Mouse (Mus musculus) stomach, embryonic 16.5 days (tissue): ENCODE data around the gene A930033H14Rik. TPM values are rescaled to one million over a fixed set of nuclear protein-coding genes. Genes with fewer than 3 reads are reported as not detected.

Experiments
- ATAC-seq: fragments of 200-750 bp; cut with Nextera tagmentation; 2 replicates; pipeline ENCODE4 v1.8.0; 2017; ENCODE audit warnings: moderate number of reproducible peaks, moderate TSS enrichment; ENCODE audit not compliant: insufficient read depth, low FRiP score
- H3K27ac ChIP-seq: fragments of 300-500 bp; sonication (generic); 2 replicates; pipeline ENCODE4 v1.5.1; 2014; ENCODE audit warnings: low read length
- H3K27me3 ChIP-seq: fragments of 300-500 bp; sonication (generic); 2 replicates; pipeline ENCODE4 v1.6.1; 2014; ENCODE audit warnings: low read length, control low read depth, mixed read lengths; ENCODE audit not compliant: control insufficient read depth, insufficient read depth
- H3K36me3 ChIP-seq: fragments of 300-500 bp; sonication (generic); 2 replicates; pipeline ENCODE4 v1.6.1; 2014; ENCODE audit warnings: low read length; ENCODE audit not compliant: control insufficient read depth, insufficient read depth
- H3K4me1 ChIP-seq: fragments of 300-500 bp; sonication (generic); 2 replicates; pipeline ENCODE4 v1.6.1; 2014; ENCODE audit warnings: low read length, control low read depth, mixed read lengths; ENCODE audit not compliant: control insufficient read depth, insufficient read depth
- H3K4me2 ChIP-seq: fragments of 300-500 bp; sonication (generic); 2 replicates; pipeline ENCODE4 v1.6.1; 2014; ENCODE audit warnings: low read depth, low read length, mixed read lengths
- H3K4me3 ChIP-seq: fragments of 300-500 bp; sonication (generic); replicated peaks from 2 replicates; pipeline ENCODE4 v1.5.1; 2014; ENCODE audit warnings: mild to moderate bottlenecking, low read length
- H3K9ac ChIP-seq: fragments of 300-500 bp; sonication (generic); 2 replicates; pipeline ENCODE4 v1.6.1; 2014; ENCODE audit warnings: low read length
- H3K9me3 ChIP-seq: fragments of 300-500 bp; sonication (generic); replicated peaks from 2 replicates; pipeline ENCODE4 v1.6.1; 2016; ENCODE audit warnings: low read length, control low read depth; ENCODE audit not compliant: control insufficient read depth
- WGBS: fragments of 180-500 bp; shearing (Covaris S2); extraction: QIAGEN DNeasy Blood & Tissue Kit; methylation state at CpG from one replicate; pipeline ENCODE4 v1.1.7; 2014; 5-methylcytosine and 5-hydroxymethylcytosine counted together
- polyA plus RNA-seq: library from polyadenylated mRNA; unstranded; fragments of >200 nt; fragmentation: Nextera tagmentation; extraction: Ambion mirVana; gene quantifications from 2 replicates; pipeline ENCODE4 v1.2.1, GENCODE M21; 2015

The A930033H14Rik gene
- polyA plus RNA-seq, 1 experiment from 2014 or later = 2.0 TPM

GRCm38 (mm10) chr10:69210006-69210405 is 2.9 kb downstream of the A930033H14Rik start:
- no peak overlapping the region for H3K27ac ChIP-seq
- H3K4me3 ChIP-seq = no peak overlapping the region
- H3K4me2 ChIP-seq = no peak overlapping the region
- peaks cover 17% of the 10 kb centered on the region for H3K4me1 ChIP-seq
- WGBS = 92% methylated on average over 10 of the region's 10 CpGs
- H3K9me3 ChIP-seq = peaks cover 3% of the 10 kb centered on the region; the same call in 1 of the 2 replicates
- no peak for ATAC-seq
- H3K27me3 ChIP-seq = no peaks in the 10 kb centered on the region
- peaks cover 10% of the 10 kb centered on the region; the same call in 1 of the 2 replicates for H3K36me3 ChIP-seq
- H3K9ac ChIP-seq = no peak overlapping the region

DNA sequence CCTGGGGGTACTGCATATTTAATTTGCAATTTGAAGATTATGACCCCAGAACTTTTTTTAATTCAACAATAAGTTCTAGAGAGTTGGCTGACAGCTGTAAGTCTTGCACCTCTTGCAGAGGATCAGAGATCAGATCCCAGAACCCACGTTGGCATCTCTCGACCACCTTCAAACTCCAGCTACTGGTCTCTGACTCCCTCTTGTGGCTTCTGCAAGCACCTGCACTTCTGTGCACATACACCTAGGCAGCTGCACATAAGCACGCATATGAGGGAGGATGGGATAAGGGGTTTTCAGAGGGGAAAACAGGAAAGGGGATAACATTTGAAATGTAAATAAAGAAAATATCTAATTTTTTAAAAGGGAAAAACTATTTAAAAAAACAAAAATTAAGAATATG is 4.2 kb downstream of the A930033H14Rik start:
- Histone ChIP-seq H3K4me1 (peaks cover 10% of the 10 kb centered on the region; the same call in 1 of the 2 replicates), H3K27me3 (no peaks in the 10 kb centered on the region), H3K9me3 (peaks cover 3% of the 10 kb centered on the region; the same call in 1 of the 2 replicates), H3K36me3 (peaks cover 10% of the 10 kb centered on the region; the same call in 1 of the 2 replicates), H3K4me2 (no peak overlapping the region), H3K9ac (no peak overlapping the region), H3K4me3 (no peak overlapping the region), H3K27ac (no peak overlapping the region)
- no peak for ATAC-seq
- WGBS = 94% methylated on average over 3 of the region's 3 CpGs

- H3K4me3 ChIP-seq = no peak overlapping the region
- WGBS = 81% methylated on average over 15 of the region's 15 CpGs
- no peak for ATAC-seq
These were observed 4.8 kb downstream of the A930033H14Rik start for GRCm38 (mm10) chr10:69207981-69208630.

DNA sequence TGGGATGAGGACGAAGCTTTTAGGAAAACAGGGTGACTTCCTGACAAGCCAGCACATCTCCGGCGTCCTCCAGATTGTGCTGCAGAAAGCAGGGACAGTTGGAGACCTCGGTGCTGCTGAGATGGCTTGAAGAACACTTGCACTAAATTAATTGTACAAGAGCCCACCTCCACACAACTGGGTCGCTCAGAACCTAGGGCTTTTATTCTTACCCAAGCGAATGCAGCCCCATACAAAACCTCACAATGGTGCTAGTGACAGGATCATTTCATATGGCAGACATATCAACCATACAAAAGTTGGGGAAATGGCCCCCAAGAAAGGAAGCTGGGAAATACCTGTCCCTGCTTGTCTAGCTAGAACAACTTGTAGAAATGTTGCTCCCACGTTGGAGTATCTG is 5.4 kb downstream of the A930033H14Rik start:
- ATAC-seq = no peak
- Histone ChIP-seq H3K9me3 (peaks cover 3% of the 10 kb centered on the region; the same call in 1 of the 2 replicates), H3K27me3 (no peaks in the 10 kb centered on the region), H3K27ac (no peak overlapping the region), H3K4me1 (peaks cover 10% of the 10 kb centered on the region; the same call in 1 of the 2 replicates), H3K9ac (no peak overlapping the region), H3K4me2 (no peak overlapping the region), H3K36me3 (peaks cover 10% of the 10 kb centered on the region; the same call in 1 of the 2 replicates), H3K4me3 (no peak overlapping the region)
- 83% methylated on average over 7 of the region's 7 CpGs for WGBS

More at GRCm38 (mm10) chr10:69207981-69208630, 4.8 kb downstream of the A930033H14Rik start:
- Histone ChIP-seq H3K36me3 (peaks cover 10% of the 10 kb centered on the region; the same call in 1 of the 2 replicates), H3K4me2 (no peak overlapping the region), H3K4me1 (peaks cover 10% of the 10 kb centered on the region; the same call in 1 of the 2 replicates), H3K9ac (no peak overlapping the region), H3K27me3 (no peaks in the 10 kb centered on the region), H3K27ac (no peak overlapping the region), H3K9me3 (peaks cover 3% of the 10 kb centered on the region; the same call in 1 of the 2 replicates)

DNA sequence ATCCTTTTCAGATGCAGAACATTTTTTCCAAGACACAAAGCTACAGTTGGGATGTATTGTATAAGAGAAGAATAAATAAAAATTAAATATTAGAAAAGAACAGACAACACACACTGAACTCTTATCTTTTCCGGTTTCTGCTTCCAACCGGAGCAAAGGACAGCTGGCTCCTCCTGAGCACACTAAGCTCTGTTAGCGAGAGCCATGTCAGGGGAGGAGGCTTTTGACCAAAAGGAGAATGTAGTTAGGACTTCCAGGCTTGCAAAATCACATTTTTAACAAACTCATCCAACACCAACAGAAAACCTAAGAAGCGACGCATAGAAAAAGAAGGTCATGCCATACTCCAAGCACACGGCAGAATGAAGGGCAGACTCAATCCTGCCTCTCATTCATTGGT is 6.8 kb downstream of the A930033H14Rik start:
- ATAC-seq = no peak
- Histone ChIP-seq H3K4me1 (peaks cover 3% of the 10 kb centered on the region; the same call in 1 of the 2 replicates), H3K9ac (no peak overlapping the region), H3K27me3 (no peaks in the 10 kb centered on the region), H3K4me2 (no peak overlapping the region), H3K27ac (no peak overlapping the region), H3K36me3 (peaks cover 10% of the 10 kb centered on the region; the same call in 1 of the 2 replicates), H3K9me3 (peaks cover 3% of the 10 kb centered on the region; the same call in 1 of the 2 replicates), H3K4me3 (no peak overlapping the region)
- WGBS = 76% methylated on average over 6 of the region's 6 CpGs

- WGBS = 45% methylated on average over 8 of the region's 8 CpGs
- peaks cover 3% of the 10 kb centered on the region; the same call in 1 of the 2 replicates for H3K9me3 ChIP-seq
- H3K4me2 ChIP-seq = no peak overlapping the region
- H3K27ac ChIP-seq = no peak overlapping the region
- no peak overlapping the region for H3K9ac ChIP-seq
- no peak overlapping the region for H3K4me3 ChIP-seq
- no peaks in the 10 kb centered on the region for H3K27me3 ChIP-seq
- H3K4me1 ChIP-seq = no peaks in the 10 kb centered on the region
- no peak for ATAC-seq
- peaks cover 6% of the 10 kb centered on the region; the same call in 1 of the 2 replicates for H3K36me3 ChIP-seq
These were observed 8.1 kb downstream of the A930033H14Rik start for GRCm38 (mm10) chr10:69204677-69205400.

DNA sequence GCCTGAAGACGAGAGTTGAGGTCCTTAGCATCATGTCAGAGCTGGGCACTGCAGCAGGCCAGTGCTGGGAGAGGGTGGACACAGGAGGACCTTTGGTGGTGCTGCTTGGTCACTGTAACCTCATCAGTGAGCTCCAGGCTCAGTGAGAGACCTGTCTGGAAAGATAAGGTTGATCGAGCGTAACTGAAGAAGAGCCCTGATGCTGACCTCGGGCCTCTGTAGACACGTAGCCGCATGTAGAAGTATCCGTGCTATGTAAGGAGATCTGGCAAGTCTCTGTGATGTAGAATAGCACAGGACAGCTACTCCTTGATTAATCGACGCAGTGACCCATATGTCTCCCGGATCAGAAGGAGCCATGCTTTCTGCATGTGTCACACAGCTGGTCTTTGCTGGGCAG is 19.2 kb downstream of the A930033H14Rik start:
- no peak overlapping the region for H3K9ac ChIP-seq
- 85% methylated on average over 10 of the region's 10 CpGs for WGBS
- no peak overlapping the region for H3K4me2 ChIP-seq
- H3K4me3 ChIP-seq = no peak overlapping the region
- H3K4me1 ChIP-seq = no peaks in the 10 kb centered on the region
- no peaks in the 10 kb centered on the region for H3K36me3 ChIP-seq
- H3K27me3 ChIP-seq = no peaks in the 10 kb centered on the region
- H3K27ac ChIP-seq = no peak overlapping the region
- no peak for ATAC-seq
- no peaks in the 10 kb centered on the region for H3K9me3 ChIP-seq

DNA sequence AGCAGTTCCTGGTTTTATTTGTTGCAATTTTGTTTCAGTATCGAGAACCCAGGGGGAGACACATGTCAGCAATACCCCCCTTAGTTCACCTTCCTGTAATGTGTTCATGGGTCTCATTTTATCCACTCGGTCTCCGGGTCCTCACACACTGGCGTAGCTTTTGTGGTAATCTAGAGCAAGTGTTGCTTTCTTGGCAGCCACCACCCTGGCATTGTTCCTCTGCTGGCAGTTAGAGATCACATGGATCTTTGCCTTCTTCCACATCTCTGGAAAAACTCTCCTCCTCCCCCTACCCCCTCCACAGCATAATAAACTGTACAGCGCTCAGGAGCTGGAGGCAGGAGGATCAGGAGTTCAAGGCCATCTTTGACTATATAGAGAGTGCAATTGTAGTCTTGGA is 20.6 kb downstream of the A930033H14Rik start:
- Histone ChIP-seq H3K9ac (no peak overlapping the region), H3K27ac (no peak overlapping the region), H3K4me1 (no peaks in the 10 kb centered on the region), H3K27me3 (no peaks in the 10 kb centered on the region), H3K4me2 (no peak overlapping the region), H3K36me3 (no peaks in the 10 kb centered on the region), H3K9me3 (no peaks in the 10 kb centered on the region), H3K4me3 (no peak overlapping the region)
- 94% methylated on average over 5 of the region's 5 CpGs for WGBS
- no peak for ATAC-seq
